Mouse (Mus musculus) midbrain, embryonic 14.5 days (tissue): ENCODE results near the gene Kcnq1. TPM values are rescaled to one million over a fixed set of nuclear protein-coding genes. Genes with fewer than 3 reads are reported as not detected.
A peak's percentile ranks its signal among the peaks of the same experiment; 100 is the strongest.

Experiments used
- ATAC-seq: fragments of 200-750 bp; cut with Nextera tagmentation; 2 replicates; pipeline ENCODE4 v1.8.0; 2017; ENCODE audit warnings: moderate number of reproducible peaks, moderate library complexity; ENCODE audit not compliant: low FRiP score, low TSS enrichment
- DNase-seq: peaks from one replicate; pipeline ENCODE4 v3.0.0-alpha.2; 2015
- H3K27ac ChIP-seq: fragments of 300-500 bp; sonication (generic); replicated peaks from 2 replicates; pipeline ENCODE4 v1.5.1; 2014; ENCODE audit warnings: mild to moderate bottlenecking, low read depth, low read length, moderate library complexity
- H3K27me3 ChIP-seq: fragments of 300-500 bp; sonication (generic); 2 replicates; pipeline ENCODE4 v1.6.1; 2014; ENCODE audit warnings: low read length, control low read depth, mixed read lengths; ENCODE audit not compliant: control insufficient read depth, insufficient read depth
- H3K36me3 ChIP-seq: fragments of 300-500 bp; sonication (generic); 2 replicates; pipeline ENCODE4 v1.6.1; 2014; ENCODE audit warnings: low read length, control low read depth; ENCODE audit not compliant: control insufficient read depth, insufficient read depth
- H3K4me1 ChIP-seq: fragments of 300-500 bp; sonication (generic); 2 replicates; pipeline ENCODE4 v1.6.1; 2014; ENCODE audit warnings: mild to moderate bottlenecking, antibody characterized with exemption, low read length, control low read depth; ENCODE audit not compliant: control insufficient read depth, insufficient read depth
- H3K4me2 ChIP-seq: fragments of 300-500 bp; sonication (generic); 2 replicates; pipeline ENCODE4 v1.6.1; 2014; ENCODE audit warnings: mild to moderate bottlenecking, low read length, moderate library complexity
- H3K4me3 ChIP-seq: fragments of 300-500 bp; sonication (generic); replicated peaks from 2 replicates; pipeline ENCODE4 v1.5.1; 2014; ENCODE audit warnings: low read depth, low read length
- H3K9ac ChIP-seq: fragments of 300-500 bp; sonication (generic); replicated peaks from 2 replicates; pipeline ENCODE4 v1.6.1; 2014; ENCODE audit warnings: mild to moderate bottlenecking, low read length, moderate library complexity
- H3K9me3 ChIP-seq: fragments of 300-500 bp; sonication (generic); 2 replicates; pipeline ENCODE4 v1.6.1; 2016; ENCODE audit warnings: low read length, control low read depth, mixed read lengths; ENCODE audit not compliant: control insufficient read depth
- WGBS: fragments of 180-500 bp; shearing (Covaris S2); extraction: QIAGEN DNeasy Blood & Tissue Kit; methylation state at CpG from one replicate; pipeline ENCODE4 v1.1.7; 2014; 5-methylcytosine and 5-hydroxymethylcytosine counted together
- polyA plus RNA-seq: library from polyadenylated mRNA; unstranded; fragments of >200 nt; fragmentation: Nextera tagmentation; extraction: Ambion mirVana; gene quantifications from 2 replicates; pipeline ENCODE4 v1.2.1, GENCODE M21; 2014

Gene Kcnq1
- 1.2 and 2.0 TPM in 2 replicates for polyA plus RNA-seq

DNA sequence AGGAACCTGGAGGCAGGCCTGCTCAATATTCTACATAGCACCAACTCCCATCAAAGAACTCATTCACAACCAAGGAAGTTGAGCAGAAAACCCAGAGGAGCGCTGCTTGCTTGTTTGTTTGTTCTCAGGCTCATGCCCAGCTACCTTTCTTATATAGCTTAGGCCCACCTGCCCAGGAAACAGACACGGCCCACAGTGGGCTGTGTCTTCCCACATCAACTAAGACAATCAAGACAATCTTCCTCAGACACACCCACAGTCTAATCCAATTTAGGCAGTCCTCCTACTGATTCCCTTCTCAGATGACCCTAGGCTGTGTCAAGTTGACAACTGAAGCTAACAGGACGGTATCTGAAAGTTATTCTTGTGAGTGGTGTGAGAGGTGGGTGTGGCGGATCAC lies at the start of gene Kcnq1:
Gene Kcnq1, plus strand, starts transcription at position 301 of the 400 bp plus-strand sequence.
- Histone ChIP-seq H3K27ac (no peak within 1 kb of the TSS), H3K9me3 (no peaks in the 10 kb centered on the region), H3K4me1 (no peaks in the 10 kb centered on the region), H3K9ac (no peak within 1 kb of the TSS), H3K4me2 (peak within 1 kb of the TSS; percentile 40), H3K27me3 (peaks cover 27% of the 10 kb centered on the region), H3K36me3 (no peaks in the 10 kb centered on the region), H3K4me3 (peak within 1 kb of the TSS; percentile 18; the same call in 1 of the 2 replicates)
- 61% methylated on average over 4 of the region's 4 CpGs for WGBS
- ATAC-seq (no peak), DNase-seq (no peak)

DNA sequence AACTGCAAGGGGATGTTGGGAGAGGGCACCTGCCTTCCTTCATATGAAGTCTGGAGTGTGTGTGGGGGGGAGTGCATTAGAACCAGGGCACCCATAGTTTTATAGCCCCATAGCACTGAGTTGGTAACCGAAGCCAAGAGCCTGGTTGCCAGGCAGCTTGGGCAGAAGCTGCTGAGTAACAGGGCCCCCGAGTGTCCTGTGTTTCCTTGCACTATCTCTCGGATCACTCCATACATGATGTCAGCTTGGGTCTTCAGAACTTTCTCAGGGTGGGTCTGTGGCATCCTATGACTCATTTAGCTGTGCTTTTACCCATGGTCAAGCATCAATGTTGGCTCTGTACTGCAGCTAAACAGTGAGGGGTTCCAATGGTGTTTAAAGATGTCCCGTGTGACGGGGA lies 49.1 kb upstream of the Kcnq1 start:
- Histone ChIP-seq H3K27me3 (no peaks in the 10 kb centered on the region), H3K4me2 (no peak overlapping the region), H3K27ac (no peak overlapping the region), H3K9me3 (no peaks in the 10 kb centered on the region), H3K9ac (no peak overlapping the region), H3K4me1 (peaks cover 32% of the 10 kb centered on the region), H3K4me3 (no peak overlapping the region), H3K36me3 (0 out of 2 replicates have a peak, but pooled peaks cover 5% of the 10 kb centered on the region)
- DNase-seq (no peak), ATAC-seq (no peak)
- WGBS: 90% methylated on average over 5 of the region's 5 CpGs

DNA sequence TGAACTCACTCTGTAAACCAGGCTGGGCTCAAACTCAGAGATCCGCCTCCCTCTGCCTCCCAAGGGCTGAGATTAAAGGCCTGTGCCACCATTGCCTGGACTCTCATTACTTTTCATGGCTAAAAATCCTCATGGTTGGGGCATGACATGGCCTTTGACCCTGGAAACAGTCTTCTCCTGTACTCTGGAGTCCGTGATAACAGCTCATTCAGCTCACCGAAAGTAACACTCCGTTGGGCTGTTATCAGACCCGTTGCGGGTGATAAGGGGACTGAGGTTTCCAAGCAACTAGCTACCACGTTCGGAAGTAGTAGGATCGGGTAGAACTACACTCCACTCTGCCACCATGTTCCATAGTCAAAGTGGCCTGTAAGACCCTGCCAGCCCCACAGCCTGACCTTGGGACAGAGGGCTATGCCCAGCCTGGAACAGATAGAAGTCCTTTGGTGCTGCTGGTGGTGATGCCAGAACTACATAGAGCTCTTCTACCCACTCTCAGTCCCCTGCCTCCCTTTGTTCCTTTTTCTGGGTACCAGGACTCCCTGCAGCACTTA lies 48.4 kb upstream of the Kcnq1 start:
- no peak overlapping the region for H3K4me2 ChIP-seq
- peaks cover 11% of the 10 kb centered on the region for H3K36me3 ChIP-seq
- DNase-seq (no peak), ATAC-seq (no peak)
- WGBS: 91% methylated on average over 9 of the region's 9 CpGs
- no peak overlapping the region; the same call in 1 of the 2 replicates for H3K27ac ChIP-seq
- H3K4me1 ChIP-seq: peaks cover 27% of the 10 kb centered on the region
- H3K4me3 ChIP-seq: no peak overlapping the region
- H3K27me3 ChIP-seq: no peaks in the 10 kb centered on the region
- H3K9me3 ChIP-seq: no peaks in the 10 kb centered on the region
- H3K9ac ChIP-seq: no peak overlapping the region

DNA sequence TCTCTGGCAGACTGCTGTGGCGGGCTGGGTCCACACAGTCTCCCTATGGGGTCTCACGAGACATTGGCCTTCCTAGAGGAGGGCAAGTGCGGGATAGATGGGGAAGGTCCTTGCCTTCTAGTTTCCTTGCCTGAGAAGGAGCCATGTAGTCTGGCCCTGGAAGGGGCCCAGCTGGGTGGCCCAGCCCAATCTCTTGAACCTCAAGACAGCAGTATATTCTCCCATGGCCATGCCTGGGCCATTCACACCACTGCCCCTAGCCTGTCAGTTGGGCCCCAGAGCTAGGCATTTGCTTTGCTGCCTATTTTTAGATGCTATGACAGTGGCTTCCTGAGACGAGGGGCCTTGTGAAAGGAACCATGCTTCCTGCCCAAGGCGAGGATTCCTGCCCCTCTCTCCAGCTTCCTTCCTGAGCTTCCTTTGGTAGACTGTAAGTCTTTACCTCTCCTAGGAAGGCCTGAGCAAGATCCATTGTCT lies 47.9 kb upstream of the Kcnq1 start:
- Histone ChIP-seq H3K9me3 (no peaks in the 10 kb centered on the region), H3K27ac (no peak overlapping the region; the same call in none of the 2 replicates), H3K27me3 (no peaks in the 10 kb centered on the region), H3K9ac (no peak overlapping the region), H3K4me2 (no peak overlapping the region), H3K4me3 (no peak overlapping the region), H3K36me3 (peaks cover 16% of the 10 kb centered on the region), H3K4me1 (peaks cover 27% of the 10 kb centered on the region)
- DNase-seq (no peak), ATAC-seq (no peak)
- WGBS: 86% methylated on average over 5 of the region's 5 CpGs

DNA sequence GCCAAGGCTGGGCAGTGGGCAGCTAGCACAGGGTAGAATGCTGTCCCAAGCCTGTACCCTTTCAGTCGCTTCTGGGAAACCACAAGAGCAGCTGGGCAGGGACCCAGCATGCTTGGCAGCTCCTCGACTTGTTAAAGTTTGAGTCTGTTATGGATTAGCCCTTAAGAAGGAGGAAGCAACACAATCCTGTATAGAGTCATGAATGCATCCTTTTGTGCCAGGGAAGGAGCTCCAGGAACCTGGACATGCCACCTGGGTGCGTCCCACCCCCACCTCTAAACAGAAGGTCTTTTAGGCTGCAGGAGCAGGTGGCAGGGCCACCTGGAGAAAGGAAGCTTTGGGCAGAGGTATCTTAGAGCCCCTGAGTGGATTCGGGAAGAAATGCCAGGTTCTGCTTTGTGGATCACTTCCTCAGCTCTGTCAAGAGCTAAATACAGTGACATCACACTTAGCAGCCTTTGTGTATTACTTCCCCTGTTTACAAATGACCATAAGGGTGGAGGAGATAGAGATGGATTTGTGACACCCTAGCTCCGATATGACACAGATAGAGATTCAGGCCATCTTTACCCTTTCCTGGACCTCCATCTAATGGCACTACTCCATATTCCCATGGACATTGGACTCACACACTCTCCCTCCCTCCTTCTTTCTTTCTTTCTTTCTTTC lies 46.8 kb upstream of the Kcnq1 start:
- no peak overlapping the region; the same call in 1 of the 2 replicates for H3K27ac ChIP-seq
- H3K27me3 ChIP-seq: no peaks in the 10 kb centered on the region
- H3K4me3 ChIP-seq: no peak overlapping the region
- H3K4me1 ChIP-seq: peaks cover 17% of the 10 kb centered on the region
- H3K9ac ChIP-seq: no peak overlapping the region
- ATAC-seq: no peak
- DNase-seq: no peak
- WGBS: 76% methylated on average over 5 of the region's 5 CpGs
- H3K4me2 ChIP-seq: no peak overlapping the region
- H3K9me3 ChIP-seq: no peaks in the 10 kb centered on the region
- peaks cover 27% of the 10 kb centered on the region for H3K36me3 ChIP-seq

DNA sequence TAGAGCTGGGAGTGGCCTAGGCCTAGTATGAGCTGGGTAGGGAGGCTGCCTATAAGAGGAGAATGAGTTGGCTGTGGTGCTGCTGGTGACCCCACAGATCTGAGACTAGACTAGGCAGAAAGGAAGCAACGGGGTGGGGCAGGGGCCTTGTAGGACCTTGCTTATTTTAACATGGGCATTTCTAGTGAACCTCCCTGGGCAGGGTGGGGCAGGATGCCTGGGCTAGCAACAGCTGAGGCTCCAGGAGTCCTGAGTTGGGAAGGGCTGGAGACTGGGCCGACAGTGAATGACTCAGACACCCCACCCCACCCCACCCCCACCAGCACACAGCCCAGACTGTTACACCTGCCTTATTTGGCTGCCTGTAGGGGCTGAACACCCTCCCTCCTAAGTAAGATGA lies 43.5 kb upstream of the Kcnq1 start:
- H3K36me3 ChIP-seq: peaks cover 55% of the 10 kb centered on the region
- H3K4me3 ChIP-seq: no peak overlapping the region
- no peak overlapping the region for H3K4me2 ChIP-seq
- ATAC-seq: no peak
- H3K4me1 ChIP-seq: no peaks in the 10 kb centered on the region
- H3K9me3 ChIP-seq: no peaks in the 10 kb centered on the region
- no peak overlapping the region for H3K9ac ChIP-seq
- H3K27ac ChIP-seq: no peak overlapping the region
- no peaks in the 10 kb centered on the region for H3K27me3 ChIP-seq
- DNase-seq: no peak
- 86% methylated on average over 2 of the region's 2 CpGs for WGBS

DNA sequence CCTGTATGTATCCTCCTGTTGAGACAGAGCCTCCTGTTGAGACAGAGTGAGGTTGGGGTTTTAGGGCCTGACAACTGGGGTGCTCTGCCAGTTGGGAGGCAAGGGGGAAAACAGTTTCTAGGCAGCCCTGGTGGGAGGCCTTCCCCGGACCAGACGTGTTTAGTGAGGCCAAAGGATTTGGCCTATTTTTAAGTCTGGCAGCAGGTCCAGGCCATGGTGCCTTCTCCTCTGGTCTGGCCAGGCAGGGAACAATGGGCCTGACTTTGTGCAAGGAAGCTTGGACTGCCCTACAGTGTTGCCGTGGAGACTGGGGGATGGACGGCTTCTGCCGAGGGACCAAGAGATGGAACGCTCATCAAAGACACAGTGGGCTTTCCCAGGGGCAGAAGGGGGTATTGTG lies 41.9 kb upstream of the Kcnq1 start:
- Histone ChIP-seq H3K36me3 (peaks cover 55% of the 10 kb centered on the region), H3K9me3 (no peaks in the 10 kb centered on the region), H3K27ac (no peak overlapping the region), H3K9ac (no peak overlapping the region), H3K4me3 (no peak overlapping the region), H3K27me3 (no peaks in the 10 kb centered on the region), H3K4me1 (peaks cover 11% of the 10 kb centered on the region), H3K4me2 (no peak overlapping the region)
- ATAC-seq (no peak), DNase-seq (no peak)
- 14% methylated on average over 6 of the region's 6 CpGs for WGBS

DNA sequence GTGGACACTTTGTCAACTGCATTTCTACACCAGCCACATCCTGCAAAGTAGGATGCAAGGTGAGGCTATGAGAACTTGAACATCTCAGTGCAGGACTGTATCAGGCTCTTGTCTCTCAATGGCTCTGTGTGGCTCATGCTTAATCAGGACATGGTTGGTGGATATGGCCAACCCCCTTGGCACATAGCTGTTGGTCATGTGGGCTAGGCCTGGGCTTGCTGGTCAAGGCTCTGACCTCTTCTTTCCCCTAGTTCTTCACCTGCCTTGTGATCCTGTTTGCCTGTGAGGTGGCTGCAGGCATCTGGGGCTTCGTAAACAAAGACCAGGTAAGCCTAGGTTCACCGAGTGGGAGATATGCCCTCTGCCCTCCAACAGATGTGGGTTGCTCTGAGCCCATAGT lies 40.5 kb upstream of the Kcnq1 start:
- DNase-seq (no peak), ATAC-seq (no peak)
- H3K4me1 ChIP-seq: peaks cover 19% of the 10 kb centered on the region
- H3K9ac ChIP-seq: no peak overlapping the region
- no peak overlapping the region for H3K27ac ChIP-seq
- H3K4me3 ChIP-seq: no peak overlapping the region
- H3K27me3 ChIP-seq: no peaks in the 10 kb centered on the region
- H3K4me2 ChIP-seq: no peak overlapping the region
- no peaks in the 10 kb centered on the region for H3K9me3 ChIP-seq
- H3K36me3 ChIP-seq: peaks cover 55% of the 10 kb centered on the region
- WGBS: 98% methylated on average over 2 of the region's 2 CpGs

DNA sequence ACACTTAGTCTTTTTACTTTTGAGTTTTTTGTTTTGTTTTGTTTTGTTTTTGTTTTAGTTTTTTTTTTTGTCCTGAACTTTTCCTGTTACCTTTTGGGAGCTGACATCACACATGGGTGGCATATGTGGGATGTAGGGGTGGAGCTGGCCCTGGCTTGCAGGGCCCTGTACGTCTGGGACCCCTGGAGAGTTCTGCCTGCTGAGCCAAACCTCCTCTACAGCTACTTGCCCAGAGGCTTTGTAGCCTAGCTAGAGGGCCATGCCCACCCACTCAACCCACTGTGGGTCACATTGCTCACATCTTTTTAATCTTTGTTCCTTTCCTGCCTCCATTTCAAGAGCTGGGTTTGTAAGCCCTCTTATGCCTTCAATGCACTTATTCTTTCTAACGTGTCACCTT lies 38.7 kb upstream of the Kcnq1 start:
- H3K9me3 ChIP-seq: no peaks in the 10 kb centered on the region

More for the DNA sequence above, 38.7 kb upstream of the Kcnq1 start:
- Histone ChIP-seq H3K4me1 (peaks cover 20% of the 10 kb centered on the region), H3K9ac (no peak overlapping the region), H3K4me3 (no peak overlapping the region), H3K4me2 (peak overlapping the region; percentile 83), H3K36me3 (peaks cover 47% of the 10 kb centered on the region), H3K27me3 (no peaks in the 10 kb centered on the region), H3K27ac (peak overlapping the region; percentile 98; the same call in 1 of the 2 replicates)
- 77% methylated on average over 2 of the region's 2 CpGs for WGBS
- ATAC-seq (no peak), DNase-seq (no peak)
